Mouse (Mus musculus): ENCODE measurements at regions not wholly inside any gene's neighbourhood (a gene's known extent, or its start where the extent isn't known, plus 50 kb on each side); places are given as distances from the start of the nearest gene placed in this dataset.

DNA sequence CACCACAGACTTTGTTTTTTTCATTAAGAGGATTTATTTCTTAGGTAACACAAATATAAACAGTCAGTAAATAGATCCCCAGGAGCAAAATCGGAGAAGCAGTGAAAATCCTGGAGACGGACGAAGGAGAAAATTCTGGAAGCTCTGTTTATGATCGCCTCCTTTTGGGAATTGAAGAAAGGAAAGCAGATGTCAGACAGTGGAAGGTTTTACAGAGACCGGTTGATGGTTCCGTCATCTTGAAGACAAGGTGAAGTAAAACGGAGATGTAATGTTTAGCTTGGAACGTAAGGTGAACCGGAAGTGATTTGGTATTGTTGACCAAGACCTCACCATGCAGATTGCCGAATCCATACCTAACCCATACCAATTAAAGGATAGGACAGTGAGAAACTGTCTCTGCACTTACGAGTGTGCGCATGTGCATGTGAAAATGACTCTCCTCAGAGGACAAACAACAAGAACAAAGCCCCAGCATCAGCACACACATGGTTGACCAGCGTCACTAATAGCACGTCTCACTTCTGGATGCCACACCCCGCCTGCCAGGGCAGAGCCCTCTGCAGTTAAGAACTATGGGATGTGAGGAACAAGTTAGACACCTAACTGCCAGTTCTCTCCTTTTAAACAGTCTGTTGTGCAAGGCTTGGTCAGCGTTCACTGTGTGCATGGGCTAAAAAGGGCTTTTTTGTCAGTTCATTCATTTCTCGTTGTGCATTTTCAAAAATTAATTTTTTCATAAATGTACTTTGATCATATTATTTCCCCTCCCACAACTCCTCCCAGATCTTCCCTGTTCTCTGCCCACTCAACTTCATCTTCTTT is 62.4 kb upstream of the Cpsf6 start:
- H3K4me1 ChIP-seq = peaks cover 8% of the 10 kb centered on the region
- H3K4me3 ChIP-seq = no peak overlapping the region
- H3K27ac ChIP-seq = no peak overlapping the region
- no peak overlapping the region for H3K9ac ChIP-seq
- 85% methylated on average over 17 of the region's 17 CpGs for WGBS
- peaks cover 11% of the 10 kb centered on the region; the same call in 1 of the 2 replicates for H3K9me3 ChIP-seq
- no peaks in the 10 kb centered on the region for H3K36me3 ChIP-seq
- ATAC-seq (ENCODE audit: low FRiP score, low read depth) = no peak
- 0 out of 2 replicates have a peak overlapping the region, but pooled peaks have one; percentile 51 for H3K4me2 ChIP-seq (replicated peaks)
- H3K27me3 ChIP-seq = peaks cover 3% of the 10 kb centered on the region; the same call in 1 of the 2 replicates

DNA sequence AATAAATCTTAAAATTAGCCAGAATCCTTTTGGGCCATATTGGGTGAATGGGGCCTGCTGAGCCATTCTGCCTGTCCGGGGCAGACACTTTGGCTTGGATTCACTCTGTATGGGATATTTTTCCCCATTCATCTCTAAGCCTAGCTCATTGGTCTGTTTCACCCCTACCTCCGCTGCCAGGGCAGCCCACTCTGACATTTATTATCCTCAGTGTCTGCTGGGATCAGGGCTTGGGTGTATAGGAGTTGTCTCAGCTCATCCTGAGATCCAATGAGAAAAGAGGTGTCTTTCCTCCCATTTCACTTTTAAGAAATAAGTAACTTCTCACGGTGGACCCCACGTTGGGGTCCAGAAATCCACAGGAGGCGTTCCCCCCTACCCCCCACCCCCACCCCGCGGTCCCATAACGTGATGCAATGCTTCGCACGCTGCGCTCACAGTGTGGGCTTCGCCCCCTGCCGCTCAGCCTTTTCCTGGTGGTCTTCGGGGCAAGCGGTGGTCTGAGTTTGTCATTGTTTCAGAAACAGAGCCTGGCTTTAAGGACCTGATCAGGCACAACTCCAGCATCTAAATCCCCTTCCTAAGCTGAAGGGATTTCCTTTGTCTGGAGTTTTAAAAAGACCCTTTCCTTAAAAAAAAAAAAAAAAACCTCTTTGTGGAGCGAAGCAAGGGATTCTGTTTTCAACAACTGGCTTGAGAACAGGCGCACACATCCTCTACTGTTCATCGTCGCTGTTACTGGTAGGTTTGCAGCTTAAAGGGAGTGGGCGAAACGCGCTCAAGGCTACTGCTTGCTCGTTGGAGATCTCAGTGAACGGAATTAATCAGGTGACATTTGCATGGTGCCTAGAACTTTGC is 61.5 kb upstream of the Cpsf6 start:
- no peak for ATAC-seq (ENCODE audit: low FRiP score, low read depth)
- no peak overlapping the region for H3K4me3 ChIP-seq
- H3K9me3 ChIP-seq = peaks cover 11% of the 10 kb centered on the region; the same call in 1 of the 2 replicates
- peak overlapping the region; percentile 51 for H3K4me2 ChIP-seq (replicated peaks)
- peaks cover 17% of the 10 kb centered on the region for H3K4me1 ChIP-seq
- WGBS = 28% methylated on average over 24 of the region's 24 CpGs
- no peaks in the 10 kb centered on the region for H3K36me3 ChIP-seq
- no peak overlapping the region for H3K27ac ChIP-seq
- H3K27me3 ChIP-seq = peaks cover 5% of the 10 kb centered on the region
- H3K9ac ChIP-seq = peak overlapping the region; percentile 35; the same call in 1 of the 2 replicates

DNA sequence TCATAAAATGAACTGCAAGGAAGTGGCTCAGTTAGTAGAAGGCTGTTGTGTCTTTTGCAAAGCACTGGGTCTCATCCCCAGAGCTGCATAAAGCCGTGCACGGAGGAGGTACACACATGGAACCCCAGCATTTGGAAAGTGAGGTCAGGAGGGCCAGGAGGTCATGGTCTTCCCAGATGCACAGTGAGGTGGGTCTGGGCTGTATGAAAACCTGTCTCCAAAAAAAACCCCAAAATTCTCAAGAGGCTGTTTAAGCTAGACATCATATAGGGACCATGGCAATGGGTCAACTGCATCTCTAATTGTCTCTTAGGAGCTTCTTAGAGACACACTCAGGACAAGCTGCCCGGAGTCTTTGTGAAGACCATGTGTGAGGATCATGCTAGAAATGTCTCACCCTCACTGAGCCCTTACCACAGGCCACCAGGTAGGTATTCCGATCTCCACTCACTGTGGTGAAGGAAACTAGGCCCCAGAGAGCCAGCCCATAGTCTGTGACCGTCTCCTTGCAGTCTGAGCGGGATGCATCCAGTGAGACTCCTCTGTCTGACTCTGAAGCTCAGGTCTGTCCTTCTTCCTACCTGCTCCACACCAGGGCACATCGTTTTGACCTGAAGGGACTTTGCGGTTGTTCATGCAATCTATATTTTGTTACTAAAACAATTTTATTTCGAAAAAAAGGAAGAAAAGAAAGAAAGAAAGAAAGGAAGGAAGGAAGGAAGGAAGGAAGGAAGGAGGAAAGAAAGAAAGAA is 60.6 kb upstream of the Cpsf6 start:
- WGBS = 88% methylated on average over 9 of the region's 9 CpGs
- H3K4me2 ChIP-seq (replicated peaks) = no peak overlapping the region
- no peaks in the 10 kb centered on the region for H3K36me3 ChIP-seq
- ATAC-seq (ENCODE audit: low FRiP score, low read depth) = no peak
- H3K9me3 ChIP-seq = peaks cover 11% of the 10 kb centered on the region; the same call in 1 of the 2 replicates
- H3K27ac ChIP-seq = no peak overlapping the region
- peaks cover 26% of the 10 kb centered on the region for H3K4me1 ChIP-seq
- no peak overlapping the region for H3K9ac ChIP-seq
- no peak overlapping the region for H3K4me3 ChIP-seq
- peaks cover 12% of the 10 kb centered on the region for H3K27me3 ChIP-seq

DNA sequence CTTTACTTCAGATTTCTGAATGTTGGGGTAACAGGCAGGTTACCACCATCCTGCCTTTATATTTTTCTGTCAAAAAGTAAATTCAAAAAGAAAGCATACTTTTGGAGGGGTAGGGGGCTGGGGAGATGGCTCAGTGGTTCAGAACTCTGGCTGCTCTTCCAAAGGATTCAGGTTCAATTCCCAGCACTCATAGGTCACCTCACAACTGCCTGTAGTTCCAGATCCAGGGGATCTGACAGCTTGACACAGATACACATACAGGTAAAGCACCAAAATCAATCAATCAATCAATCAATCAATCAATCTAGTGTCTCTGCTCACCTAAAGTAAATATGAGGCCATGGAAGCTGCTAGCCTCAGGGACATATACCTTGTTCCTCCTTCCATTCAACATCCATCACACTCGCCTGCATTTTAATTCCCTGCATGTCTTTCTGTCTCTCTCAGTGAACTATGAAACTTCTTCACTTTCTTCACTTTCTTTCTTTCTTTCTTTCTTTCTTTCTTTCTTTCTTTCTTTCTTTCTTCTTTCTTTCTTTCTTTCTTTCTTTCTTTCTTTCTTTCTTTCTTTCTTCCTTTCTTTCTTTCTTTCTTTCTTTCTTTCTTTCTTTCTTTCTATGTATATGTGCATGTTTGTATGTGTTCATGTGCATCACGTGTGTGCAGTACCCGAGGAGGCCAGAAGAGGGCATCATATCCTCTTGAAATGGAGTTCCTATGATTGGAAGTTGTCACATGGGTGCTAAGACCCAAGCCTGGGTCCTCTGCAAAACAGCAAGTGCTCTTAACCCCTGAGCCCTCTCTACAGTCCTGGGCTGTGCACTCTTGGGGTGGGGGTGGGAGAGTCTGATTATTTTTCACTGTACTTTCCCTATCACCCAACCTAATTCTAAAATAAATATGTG is 59.6 kb upstream of the Cpsf6 start:
- 93% methylated on average over 3 of the region's 3 CpGs for WGBS

DNA sequence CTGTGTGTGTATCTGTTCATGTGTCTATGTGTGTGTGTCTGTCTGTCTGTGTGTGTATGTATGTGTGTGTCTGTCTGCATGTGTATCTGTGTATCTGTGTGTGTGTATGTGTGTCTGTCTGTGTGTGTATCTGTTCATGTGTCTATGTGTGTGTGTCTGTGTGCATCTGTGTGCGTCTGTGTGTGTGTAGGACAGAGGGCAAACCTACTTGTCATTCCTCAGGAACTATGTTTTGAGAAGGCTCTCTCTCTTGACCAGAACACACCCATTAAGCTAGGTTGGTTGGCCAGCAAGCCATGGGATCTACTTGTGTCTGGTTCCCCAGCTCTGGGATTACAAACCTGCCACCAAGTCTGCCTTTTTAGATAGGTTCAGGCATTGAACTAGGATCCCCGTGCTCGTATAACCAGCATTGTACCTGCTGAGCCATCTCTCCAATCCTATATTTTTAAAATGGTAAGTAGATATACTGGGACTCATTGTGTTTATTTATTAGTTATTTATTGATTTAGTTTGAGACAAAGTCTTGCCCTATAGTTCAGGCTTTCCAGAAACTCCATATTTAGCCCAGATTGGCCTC is 58.9 kb upstream of the Cpsf6 start:
- H3K4me1 ChIP-seq = peaks cover 29% of the 10 kb centered on the region
- ATAC-seq (ENCODE audit: low FRiP score, low read depth) = no peak
- no peak overlapping the region for H3K4me2 ChIP-seq (replicated peaks)
- WGBS = 96% methylated on average over 3 of the region's 3 CpGs
- H3K9ac ChIP-seq = no peak overlapping the region
- peaks cover 22% of the 10 kb centered on the region for H3K27me3 ChIP-seq
- H3K36me3 ChIP-seq = no peaks in the 10 kb centered on the region
- peaks cover 9% of the 10 kb centered on the region; the same call in 1 of the 2 replicates for H3K9me3 ChIP-seq
- H3K27ac ChIP-seq = no peak overlapping the region
- H3K4me3 ChIP-seq = no peak overlapping the region

More for the DNA sequence above, 59.6 kb upstream of the Cpsf6 start:
- Histone ChIP-seq H3K4me2 (replicated peaks) (no peak overlapping the region), H3K36me3 (no peaks in the 10 kb centered on the region), H3K9ac (no peak overlapping the region), H3K27ac (no peak overlapping the region), H3K27me3 (peaks cover 17% of the 10 kb centered on the region), H3K4me3 (no peak overlapping the region), H3K4me1 (peaks cover 29% of the 10 kb centered on the region), H3K9me3 (peaks cover 11% of the 10 kb centered on the region; the same call in 1 of the 2 replicates)
- ATAC-seq (ENCODE audit: low FRiP score, low read depth) = no peak

GRCm38 (mm10) chr10:117437970-117438369 is 58.2 kb upstream of the Cpsf6 start:
- Histone ChIP-seq H3K4me2 (replicated peaks) (no peak overlapping the region), H3K9ac (no peak overlapping the region), H3K4me1 (peaks cover 29% of the 10 kb centered on the region), H3K36me3 (no peaks in the 10 kb centered on the region), H3K27me3 (peaks cover 24% of the 10 kb centered on the region), H3K27ac (no peak overlapping the region), H3K9me3 (peaks cover 2% of the 10 kb centered on the region; the same call in 1 of the 2 replicates), H3K4me3 (no peak overlapping the region)
- no peak for ATAC-seq (ENCODE audit: low FRiP score, low read depth)
- 93% methylated on average over 2 of the region's 2 CpGs for WGBS

DNA sequence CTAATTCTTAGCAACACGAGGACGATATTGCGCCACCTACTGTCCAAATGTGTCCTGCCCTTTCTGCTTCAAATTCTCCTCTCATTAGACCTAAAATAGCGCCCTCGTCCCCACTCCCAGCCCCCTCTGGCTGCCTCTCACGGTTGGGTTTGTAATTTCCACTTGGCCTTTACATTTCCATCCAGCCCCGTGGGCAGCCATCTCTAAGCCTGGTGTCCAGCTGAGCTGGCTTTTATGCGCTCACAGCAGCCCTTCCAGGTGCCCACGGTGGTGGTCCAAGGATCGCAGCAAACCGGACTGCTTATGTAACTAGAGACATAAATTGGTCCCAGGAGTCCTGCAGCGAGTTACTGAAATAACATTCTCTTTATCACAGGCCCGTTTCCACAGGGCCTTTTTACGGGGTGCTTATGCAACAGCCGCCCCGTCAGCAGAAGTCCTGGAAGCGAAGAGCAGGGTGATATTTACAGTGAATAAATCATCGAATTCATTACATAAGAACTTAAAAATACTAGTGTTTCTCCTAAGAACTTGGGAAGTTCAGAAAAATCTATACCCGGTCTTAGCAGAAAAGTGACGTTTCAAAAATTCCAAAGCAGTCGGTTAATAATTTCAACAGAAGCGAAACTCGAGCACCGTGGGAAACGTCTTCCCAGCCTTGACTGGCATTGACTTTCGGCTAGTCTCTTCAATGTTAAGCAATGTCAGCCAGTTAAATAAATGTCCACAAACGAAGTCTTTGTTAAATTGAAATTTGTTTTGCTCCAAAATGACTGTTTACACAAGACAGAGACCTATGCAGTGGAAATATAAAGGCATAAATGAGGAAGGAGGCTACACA is 57.3 kb upstream of the Cpsf6 start:
- Histone ChIP-seq H3K4me2 (replicated peaks) (peak overlapping the region; percentile 52), H3K9ac (no peak overlapping the region), H3K27ac (no peak overlapping the region), H3K9me3 (no peaks in the 10 kb centered on the region; the same call in 1 of the 2 replicates), H3K27me3 (peaks cover 24% of the 10 kb centered on the region), H3K36me3 (no peaks in the 10 kb centered on the region), H3K4me3 (no peak overlapping the region), H3K4me1 (peaks cover 33% of the 10 kb centered on the region)
- peak; percentile 54 for ATAC-seq (ENCODE audit: low FRiP score, low read depth)
- 25% methylated on average over 27 of the region's 27 CpGs for WGBS

DNA sequence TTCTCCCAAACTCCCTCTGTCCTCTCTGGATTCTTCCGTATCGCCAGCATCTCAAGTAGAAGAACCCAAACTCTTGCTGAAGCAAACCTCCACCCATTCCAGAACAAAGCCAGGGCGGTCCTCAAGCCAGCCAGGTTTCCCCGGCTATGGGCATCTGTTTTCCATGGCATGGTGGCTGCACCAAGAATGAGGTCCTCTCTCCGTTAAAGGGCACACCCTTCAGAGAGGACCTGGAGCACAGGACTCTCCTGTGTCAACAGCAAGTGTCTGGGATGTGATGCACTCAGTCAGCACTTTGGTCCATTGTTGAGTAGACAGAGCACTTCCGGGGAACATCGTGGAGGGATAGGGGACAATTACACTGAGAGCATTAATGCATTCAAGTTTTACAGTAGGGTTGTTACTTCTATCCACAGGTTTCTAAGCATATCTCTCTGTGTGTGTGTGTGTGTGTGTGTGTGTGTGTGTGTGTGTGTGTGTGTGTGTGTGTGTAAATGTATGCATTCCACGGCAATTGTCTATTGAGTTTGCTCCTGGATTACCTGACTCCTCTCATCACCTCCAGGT is 56.6 kb upstream of the Cpsf6 start:
- Histone ChIP-seq H3K4me2 (replicated peaks) (peak overlapping the region; percentile 52; the same call in 1 of the 2 replicates), H3K4me3 (no peak overlapping the region), H3K9ac (no peak overlapping the region), H3K4me1 (peaks cover 35% of the 10 kb centered on the region), H3K27me3 (peaks cover 24% of the 10 kb centered on the region), H3K36me3 (no peaks in the 10 kb centered on the region), H3K9me3 (no peaks in the 10 kb centered on the region; the same call in 1 of the 2 replicates), H3K27ac (no peak overlapping the region; the same call in 1 of the 2 replicates)
- no peak for ATAC-seq (ENCODE audit: low FRiP score, low read depth)
- 68% methylated on average over 7 of the region's 8 CpGs for WGBS

DNA sequence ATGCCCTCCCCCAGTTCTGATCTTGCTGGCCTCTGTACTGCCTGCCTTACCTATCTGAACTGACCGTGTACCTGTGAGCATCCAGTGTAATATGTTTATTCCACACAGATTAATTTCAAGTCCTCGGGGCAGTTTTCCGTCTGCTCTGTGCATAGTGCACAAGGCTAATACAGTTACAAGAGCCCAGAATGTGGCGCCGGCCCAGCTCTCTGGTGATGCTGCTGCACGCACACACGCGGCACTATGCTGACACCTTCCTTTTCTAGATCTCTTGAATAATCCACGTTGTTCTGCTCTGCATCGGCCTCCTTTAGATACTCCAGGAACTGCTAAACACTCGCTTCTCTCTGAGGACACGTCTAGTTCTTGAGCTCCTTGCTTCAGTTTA is 55.9 kb upstream of the Cpsf6 start:
- 0 out of 2 replicates have a peak, but pooled peaks have one; percentile 6 for ATAC-seq (ENCODE audit: low FRiP score, low read depth)
- no peak overlapping the region for H3K9ac ChIP-seq
- peaks cover 24% of the 10 kb centered on the region for H3K27me3 ChIP-seq
- H3K4me2 ChIP-seq (replicated peaks) = peak overlapping the region; percentile 61
- 47% methylated on average over 12 of the region's 12 CpGs for WGBS
- 0 out of 2 replicates have a peak overlapping the region, but pooled peaks have one; percentile 26 for H3K4me3 ChIP-seq
- H3K4me1 ChIP-seq = peaks cover 31% of the 10 kb centered on the region
- no peaks in the 10 kb centered on the region; the same call in 1 of the 2 replicates for H3K9me3 ChIP-seq
- no peak overlapping the region for H3K27ac ChIP-seq
- no peaks in the 10 kb centered on the region for H3K36me3 ChIP-seq
